Mouse (Mus musculus) stomach, postnatal 0 days (tissue): Measurements from ENCODE around the gene Calm3.

Experiments used
- CTCF ChIP-seq: IDR thresholded peaks from 2 replicates; pipeline ENCODE4 v1.5.1; 2016; ENCODE audit warnings: antibody characterized with exemption, low read depth, mild to moderate bottlenecking, moderate library complexity
- EP300 ChIP-seq: optimal IDR thresholded peaks from 2 replicates; pipeline ENCODE3; 2016; ENCODE audit warnings: antibody characterized with exemption

DNA sequence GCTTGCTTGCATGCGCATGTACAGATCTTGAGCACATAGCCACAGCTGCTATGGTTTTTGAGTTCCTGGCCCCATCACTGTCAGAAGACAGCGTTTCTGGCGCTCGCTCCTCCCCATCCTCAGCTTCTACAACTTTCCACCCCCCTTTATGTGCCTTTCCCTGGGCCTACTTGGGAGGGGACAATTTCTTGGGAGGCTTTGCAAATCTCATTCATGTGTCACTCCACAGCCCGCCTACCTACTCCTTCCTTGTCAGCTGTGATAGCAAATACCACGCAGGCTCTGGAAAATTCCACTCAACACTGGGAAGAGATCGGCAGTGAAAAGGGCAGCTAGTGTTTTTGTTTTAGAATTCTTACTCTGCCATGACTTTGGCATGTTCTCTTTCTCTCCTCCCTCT is 16.4 kb upstream of the Calm3 start:
- TF ChIP-seq CTCF: no peak
- no peak for TF ChIP-seq EP300
